Mouse (Mus musculus) neural tube, embryonic 11.5 days (tissue): ENCODE measurements around the gene Snrnp70. TPM values are rescaled to one million over a fixed set of nuclear protein-coding genes. Genes with fewer than 3 reads are reported as not detected.
"Not testable (repeated sequence)": the region's sequence is repeated elsewhere in the genome, so short reads cannot be mapped to it uniquely, and the experiment has no call there.

Experiments
- ATAC-seq: fragments of 200-750 bp; cut with Nextera tagmentation; 2 replicates; pipeline ENCODE4 v1.8.0; 2017; ENCODE audit warnings: moderate number of reproducible peaks, mild to moderate bottlenecking, moderate TSS enrichment, moderate library complexity; ENCODE audit not compliant: insufficient read depth, low FRiP score, low TSS enrichment
- DNase-seq: peaks from one replicate; pipeline ENCODE4 v3.0.0-alpha.2; 2015; ENCODE audit warnings: low spot score
- H3K27ac ChIP-seq: fragments of 300-500 bp; sonication (generic); 2 replicates; pipeline ENCODE4 v1.5.1; 2014; ENCODE audit warnings: low read depth, mild to moderate bottlenecking, low read length
- H3K27me3 ChIP-seq: fragments of 300-500 bp; sonication (generic); 2 replicates; pipeline ENCODE4 v1.6.1; 2014; ENCODE audit warnings: mild to moderate bottlenecking, low read length, mixed read lengths; ENCODE audit not compliant: control insufficient read depth, insufficient read depth
- H3K36me3 ChIP-seq: fragments of 300-500 bp; sonication (generic); 2 replicates; pipeline ENCODE4 v1.6.1; 2014; ENCODE audit warnings: mild to moderate bottlenecking, low read length, moderate library complexity, mixed read lengths; ENCODE audit not compliant: control insufficient read depth, insufficient read depth
- H3K4me1 ChIP-seq: fragments of 300-500 bp; sonication (generic); 2 replicates; pipeline ENCODE4 v1.6.1; 2014; ENCODE audit warnings: low read length, mixed read lengths; ENCODE audit not compliant: control insufficient read depth, insufficient read depth
- H3K4me2 ChIP-seq: fragments of 300-500 bp; sonication (generic); 2 replicates; pipeline ENCODE4 v1.6.1; 2014; ENCODE audit warnings: low read depth, mild to moderate bottlenecking, moderate library complexity
- H3K4me3 ChIP-seq: fragments of 300-500 bp; sonication (generic); 2 replicates; pipeline ENCODE4 v1.5.1; 2014; ENCODE audit warnings: low read depth, low read length
- H3K9ac ChIP-seq: fragments of 300-500 bp; sonication (generic); 2 replicates; pipeline ENCODE4 v1.6.1; 2014; ENCODE audit warnings: mild to moderate bottlenecking, low read length
- H3K9me3 ChIP-seq: fragments of 300-500 bp; sonication (generic); 2 replicates; pipeline ENCODE4 v1.6.1; 2016; ENCODE audit warnings: low read length; ENCODE audit not compliant: control insufficient read depth
- WGBS: fragments of 180-500 bp; shearing (Covaris S2); extraction: QIAGEN DNeasy Blood & Tissue Kit; methylation state at CpG from one replicate; pipeline ENCODE4 v1.1.7; 2014; 5-methylcytosine and 5-hydroxymethylcytosine counted together
- polyA plus RNA-seq: library from polyadenylated mRNA; unstranded; fragments of >200 nt; fragmentation: Nextera tagmentation; extraction: Ambion mirVana; gene quantifications from 2 replicates; pipeline ENCODE4 v1.2.1, GENCODE M21; 2014

Snrnp70 gene
- polyA plus RNA-seq, 1 experiment from 2014 or later: 66.4 TPM

GRCm38 (mm10) chr7:45367020-45367880 is 28.3 kb downstream of the Snrnp70 start:
- Histone ChIP-seq H3K4me1 (peaks cover 13% of the 10 kb centered on the region), H3K9ac (peak overlapping the region; percentile 82), H3K27me3 (peaks cover 27% of the 10 kb centered on the region), H3K9me3 (no peaks in the 10 kb centered on the region), H3K4me3 (peak overlapping the region; percentile 81), H3K27ac (peak overlapping the region; percentile 15), H3K36me3 (no peaks in the 10 kb centered on the region), H3K4me2 (peak overlapping the region; percentile 85)
- DNase-seq (peak; percentile 96), ATAC-seq (peak; percentile 86)
- under 1% methylated on average over 68 of the region's 70 CpGs for WGBS

DNA sequence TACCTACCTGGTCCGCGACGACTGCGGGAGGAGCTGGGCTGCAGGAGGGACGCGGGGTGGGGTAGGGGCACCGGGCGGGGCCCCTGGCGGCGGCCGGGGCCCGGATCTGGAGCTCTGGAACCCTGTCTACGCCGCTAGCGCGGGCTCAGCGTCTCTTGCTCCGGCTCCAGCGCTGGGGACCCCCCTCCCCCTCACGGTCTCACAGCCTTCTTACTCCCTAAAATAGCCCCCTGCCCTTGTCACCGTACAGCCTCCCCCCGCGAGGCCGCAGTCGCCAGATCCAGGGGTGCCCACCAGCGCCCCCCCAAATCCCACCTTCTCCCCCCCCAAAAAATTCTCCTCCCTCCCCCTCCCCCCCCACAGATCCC is 28.9 kb downstream of the Snrnp70 start, which contains the start of gene Ppfia3:
Ppfia3 (minus strand) TSS at position 368 of the 368 bp plus-strand sequence.
- peak within 1 kb of the TSS; percentile 82 for H3K9ac ChIP-seq
- peak within 1 kb of the TSS; percentile 15 for H3K27ac ChIP-seq
- peak within 1 kb of the TSS; percentile 81 for H3K4me3 ChIP-seq
- peak; percentile 36 for ATAC-seq
- H3K4me2 ChIP-seq: peak within 1 kb of the TSS; percentile 85
- WGBS: 2% methylated on average over 22 of the region's 26 CpGs
- no peak for DNase-seq
- H3K4me1 ChIP-seq: peaks cover 13% of the 10 kb centered on the region
- peaks cover 30% of the 10 kb centered on the region for H3K27me3 ChIP-seq
- H3K9me3 ChIP-seq: no peaks in the 10 kb centered on the region
- no peaks in the 10 kb centered on the region for H3K36me3 ChIP-seq

- WGBS: 3% methylated on average over 34 of the region's 35 CpGs
- ATAC-seq (no peak), DNase-seq (peak; percentile 56)
- Histone ChIP-seq H3K4me1 (peaks cover 11% of the 10 kb centered on the region), H3K9ac (peak overlapping the region; percentile 82), H3K4me2 (peak overlapping the region; percentile 85), H3K27me3 (peaks cover 30% of the 10 kb centered on the region), H3K27ac (no peak overlapping the region), H3K4me3 (peak overlapping the region; percentile 81), H3K9me3 (no peaks in the 10 kb centered on the region), H3K36me3 (no peaks in the 10 kb centered on the region)
Measured at GRCm38 (mm10) chr7:45365742-45366651, 29.5 kb downstream of the Snrnp70 start.

- Histone ChIP-seq H3K9ac (no peak overlapping the region), H3K27me3 (peaks cover 17% of the 10 kb centered on the region), H3K4me1 (no peaks in the 10 kb centered on the region), H3K27ac (no peak overlapping the region), H3K4me2 (no peak overlapping the region), H3K36me3 (no peaks in the 10 kb centered on the region), H3K9me3 (no peaks in the 10 kb centered on the region), H3K4me3 (no peak overlapping the region)
- no peak for ATAC-seq
- 85% methylated on average over 2 of the region's 2 CpGs for WGBS
- no peak for DNase-seq
Measured at GRCm38 (mm10) chr7:45363983-45364382, 31.6 kb downstream of the Snrnp70 start.

GRCm38 (mm10) chr7:45362801-45363200 is 32.7 kb downstream of the Snrnp70 start:
- no peaks in the 10 kb centered on the region for H3K9me3 ChIP-seq
- H3K36me3 ChIP-seq: no peaks in the 10 kb centered on the region
- no peak overlapping the region for H3K4me2 ChIP-seq
- DNase-seq (peak; percentile 57), ATAC-seq (no peak)
- H3K4me1 ChIP-seq: no peaks in the 10 kb centered on the region
- WGBS: 4% methylated on average over 13 of the region's 13 CpGs
- H3K4me3 ChIP-seq: no peak overlapping the region
- H3K27me3 ChIP-seq: peaks cover 12% of the 10 kb centered on the region
- H3K9ac ChIP-seq: no peak overlapping the region
- no peak overlapping the region for H3K27ac ChIP-seq

GRCm38 (mm10) chr7:45361243-45361804 is 34.2 kb downstream of the Snrnp70 start:
- peak overlapping the region; percentile 35 for H3K4me3 ChIP-seq
- no peaks in the 10 kb centered on the region for H3K9me3 ChIP-seq
- ATAC-seq (peak; percentile 84), DNase-seq (peak; percentile 92)
- peak overlapping the region; percentile 54 for H3K4me2 ChIP-seq
- no peak overlapping the region for H3K27ac ChIP-seq
- H3K36me3 ChIP-seq: peaks cover 2% of the 10 kb centered on the region; the same call in 1 of the 2 replicates
- under 1% methylated on average over 43 of the region's 43 CpGs for whole genome bisulfite sequencing
- no peaks in the 10 kb centered on the region for H3K4me1 ChIP-seq
- H3K27me3 ChIP-seq: peaks cover 12% of the 10 kb centered on the region
- H3K9ac ChIP-seq: peak overlapping the region; percentile 56

DNA sequence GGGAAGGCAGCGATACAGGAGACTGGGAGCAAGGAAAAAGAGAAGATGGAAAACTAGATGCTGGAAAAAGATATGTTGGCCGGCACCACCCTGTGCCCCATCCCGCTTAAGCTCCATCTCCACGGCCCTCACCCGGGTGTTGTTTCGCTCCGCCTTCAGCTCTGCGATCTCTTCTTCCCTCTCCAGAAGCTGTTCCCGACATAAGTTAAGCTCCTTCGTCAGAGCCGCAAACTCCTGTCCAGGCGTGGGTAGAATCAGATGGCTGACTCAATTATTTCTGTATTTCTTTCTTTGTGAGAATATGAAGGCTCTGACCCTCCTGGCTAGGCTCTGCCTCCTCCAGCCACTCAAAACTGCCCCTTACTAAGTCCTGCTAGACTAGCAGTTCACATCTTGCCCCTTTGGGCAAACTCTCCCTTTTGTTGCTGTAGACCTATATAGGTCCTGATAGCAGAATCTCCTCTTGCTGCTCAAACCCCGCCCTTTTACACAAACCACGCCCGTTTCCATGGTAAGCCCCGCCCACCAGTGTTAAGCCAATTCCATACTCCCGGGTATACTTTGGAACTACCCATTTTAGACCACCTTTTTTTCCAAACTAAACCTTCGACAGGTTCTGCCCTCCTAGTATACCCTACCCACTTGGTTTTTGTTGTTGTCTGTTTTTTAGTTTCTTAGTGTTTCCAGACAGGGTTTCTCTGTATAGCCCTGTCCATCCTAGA is 35.0 kb downstream of the Snrnp70 start:
- peaks cover 8% of the 10 kb centered on the region for H3K27me3 ChIP-seq
- WGBS: 52% methylated on average over 18 of the region's 18 CpGs
- no peak overlapping the region for H3K9ac ChIP-seq
- H3K27ac ChIP-seq: no peak overlapping the region
- no peak for ATAC-seq
- H3K4me1 ChIP-seq: no peaks in the 10 kb centered on the region
- H3K4me3 ChIP-seq: no peak overlapping the region
- no peak for DNase-seq
- H3K36me3 ChIP-seq: peaks cover 2% of the 10 kb centered on the region; the same call in 1 of the 2 replicates
- H3K9me3 ChIP-seq: no peaks in the 10 kb centered on the region
- no peak overlapping the region for H3K4me2 ChIP-seq

- not testable (repeated sequence) for H3K27ac ChIP-seq
Measured at GRCm38 (mm10) chr7:45359081-45359480, 36.5 kb downstream of the Snrnp70 start.

More at GRCm38 (mm10) chr7:45359081-45359480, 36.5 kb downstream of the Snrnp70 start:
- H3K4me3 ChIP-seq, H3K36me3 ChIP-seq, DNase-seq, H3K9ac ChIP-seq, H3K9me3 ChIP-seq, H3K4me1 ChIP-seq, ATAC-seq, H3K27me3 ChIP-seq, H3K4me2 ChIP-seq: not testable (repeated sequence)
- WGBS: 56% methylated on average over 10 of the region's 11 CpGs
